Mouse (Mus musculus) cerebellum, adult 2 months (tissue): ENCODE measurements around the gene Robo3. TPM values are rescaled to one million over a fixed set of nuclear protein-coding genes. Genes with fewer than 3 reads are reported as not detected.

ENCODE experiments used
- DNase-seq, 2 experiments: peaks; one replicate each; pipeline ENCODE4 v3.0.0; 2021
- H3K27ac ChIP-seq: fragments of 200-500 bp; 2 replicates; pipeline ENCODE4 v1.5.1; 2012; ENCODE audit warnings: low read length, control low read depth, inconsistent platforms; ENCODE audit not compliant: insufficient read depth
- H3K27me3 ChIP-seq: fragments of 200-500 bp; 2 replicates; pipeline ENCODE4 v1.6.1; 2012; ENCODE audit warnings: inconsistent platforms, mild to moderate bottlenecking, low read length, moderate library complexity; ENCODE audit not compliant: control insufficient read depth, insufficient read depth
- H3K4me1 ChIP-seq: fragments of 200-500 bp; 2 replicates; pipeline ENCODE4 v1.6.1; 2011; ENCODE audit warnings: low read length; ENCODE audit not compliant: control insufficient read depth, insufficient read depth
- H3K4me3 ChIP-seq: fragments of 200-500 bp; replicated peaks from 2 replicates; pipeline ENCODE3; 2011; ENCODE audit warnings: mild to moderate bottlenecking, low read depth, low read length, control low read depth; ENCODE audit not compliant: insufficient read depth
- CTCF ChIP-seq: fragments of 200-500 bp; IDR thresholded peaks from 2 replicates; pipeline ENCODE4 v1.5.1; 2011; ENCODE audit warnings: low read depth, mild to moderate bottlenecking, control low read depth, low read length, moderate library complexity, borderline replicate concordance; ENCODE audit not compliant: insufficient read depth
- POLR2A ChIP-seq: fragments of 200-500 bp; IDR thresholded peaks from 2 replicates; pipeline ENCODE4 v1.6.1; 2011; ENCODE audit warnings: low read length, control low read depth, borderline replicate concordance; ENCODE audit not compliant: insufficient read depth
- WGBS: fragments of 180-500 bp; shearing (Covaris S2); methylation state at CpG from one replicate; pipeline ENCODE4 v1.1.7; 2018; 5-methylcytosine and 5-hydroxymethylcytosine counted together
- polyA plus RNA-seq: library from polyadenylated mRNA; depleted of rRNA; stranded (reverse); fragments of >200 nt; gene quantifications from 2 replicates; pipeline ENCODE4 v1.2.3, GENCODE M21; 2012; rRNA removed

The Robo3 gene
- polyA plus RNA-seq, 1 experiment: 1.3 TPM

- Histone ChIP-seq H3K27me3 (no peaks in the 10 kb centered on the region), H3K27ac (no peak overlapping the region), H3K4me3 (no peak overlapping the region), H3K4me1 (no peaks in the 10 kb centered on the region)
- DNase-seq: no peak
- TF ChIP-seq CTCF (no peak), POLR2A (no peak)
- 71% methylated on average over 5 of the region's 5 CpGs for WGBS
Observed at GRCm38 (mm10) chr9:37365706-37366105, 67.3 kb downstream of the Robo3 start.

Other genes starting within 250 kb of the Robo3 start
- gene Tmem218, start 225.0 kb downstream of the Robo3 start, polyA plus RNA-seq: 6.1 and 7.0 TPM in 2 replicates
- gene Slc37a2, start 177.5 kb downstream of the Robo3 start, polyA plus RNA-seq: 1.3 and 1.8 TPM in 2 replicates
- 1.5 and 1.6 TPM in 2 replicates for gene Ccdc15, start 84.8 kb downstream of the Robo3 start, polyA plus RNA-seq
- gene Hepacam, start 65.9 kb downstream of the Robo3 start, polyA plus RNA-seq: 107 and 119 TPM in 2 replicates
- gene Robo4, start 31.3 kb downstream of the Robo3 start, polyA plus RNA-seq: 5.7 and 5.9 TPM in 2 replicates
- 40.6 and 40.7 TPM in 2 replicates for gene Msantd2, start 56.1 kb upstream of the Robo3 start, polyA plus RNA-seq
- 28.2 and 28.8 TPM in 2 replicates for gene Esam, start 94.8 kb upstream of the Robo3 start, polyA plus RNA-seq
- gene Vsig2, start 106.0 kb upstream of the Robo3 start, polyA plus RNA-seq: 3.4 and 4.8 TPM in 2 replicates
- 46.6 and 66.0 TPM in 2 replicates for gene Nrgn, start 119.7 kb upstream of the Robo3 start, polyA plus RNA-seq
- gene Siae, start 122.5 kb upstream of the Robo3 start, polyA plus RNA-seq: 15.8 and 15.9 TPM in 2 replicates
- gene Spa17, start 180.5 kb upstream of the Robo3 start, polyA plus RNA-seq: 4.8 and 6.6 TPM in 2 replicates
- 33.5 and 34.7 TPM in 2 replicates for gene Tbrg1, start 224.1 kb upstream of the Robo3 start, polyA plus RNA-seq
- not detected in 2 replicates for gene Panx3, start 236.0 kb upstream of the Robo3 start, polyA plus RNA-seq